Mouse (Mus musculus): ENCODE data around the gene Btg2. TPM values are rescaled to one million over a fixed set of nuclear protein-coding genes. Genes with fewer than 3 reads are reported as not detected.

The Btg2 gene
- total RNA-seq, 2 experiments from 2014 or later = 26.6 to 61.0 TPM

DNA sequence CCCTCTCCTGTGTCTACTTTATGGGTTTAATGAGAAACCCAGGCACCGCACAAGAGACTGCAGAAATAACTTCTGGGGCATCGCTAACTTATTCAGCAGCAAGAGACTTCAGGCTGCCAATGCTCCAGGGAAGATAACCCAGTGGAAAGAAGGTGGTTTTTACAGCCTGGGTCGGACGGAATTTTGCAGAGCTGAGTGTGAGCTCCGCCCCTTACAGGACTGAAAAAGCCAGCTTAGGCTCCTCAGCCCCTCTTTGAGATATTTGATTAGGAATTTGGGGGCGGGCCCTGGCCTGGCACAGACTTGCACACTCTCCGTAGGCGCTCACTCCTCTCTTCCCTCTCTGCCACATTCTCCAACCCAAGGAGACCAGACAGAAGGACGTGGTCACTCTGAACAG is 41.7 kb downstream of the Btg2 start, which contains the start of gene Fmod:
TSS of gene Fmod (plus strand) at position 83 of the 400 bp plus-strand sequence.
- no peak for DNase-seq

DNA sequence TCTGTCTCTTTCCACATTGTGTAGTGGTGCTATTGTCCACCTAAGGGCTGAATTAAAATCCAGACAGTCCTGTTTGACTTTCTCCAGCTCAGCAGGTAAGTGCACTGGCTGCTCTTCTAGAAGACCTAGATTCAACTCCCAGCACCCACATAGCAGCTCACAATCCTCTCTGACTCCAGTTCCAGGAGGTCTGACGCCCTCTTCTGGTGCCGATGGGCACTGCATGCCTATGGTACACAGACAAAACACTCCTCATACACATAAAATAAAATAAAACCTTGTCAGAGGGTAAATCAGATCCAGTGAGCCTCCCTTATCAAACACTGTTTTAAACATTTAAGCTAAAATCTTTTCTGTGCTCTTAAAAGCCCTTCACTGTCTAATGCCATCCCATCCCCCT is 42.4 kb downstream of the Btg2 start:
- intact Hi-C loops (cut with DNase I) = no loop called here
- DNase-seq = no peak

More for the DNA sequence above, 41.7 kb downstream of the Btg2 start, which contains the start of gene Fmod:
- intact Hi-C loops (cut with DNase I) = no loop called here

DNA sequence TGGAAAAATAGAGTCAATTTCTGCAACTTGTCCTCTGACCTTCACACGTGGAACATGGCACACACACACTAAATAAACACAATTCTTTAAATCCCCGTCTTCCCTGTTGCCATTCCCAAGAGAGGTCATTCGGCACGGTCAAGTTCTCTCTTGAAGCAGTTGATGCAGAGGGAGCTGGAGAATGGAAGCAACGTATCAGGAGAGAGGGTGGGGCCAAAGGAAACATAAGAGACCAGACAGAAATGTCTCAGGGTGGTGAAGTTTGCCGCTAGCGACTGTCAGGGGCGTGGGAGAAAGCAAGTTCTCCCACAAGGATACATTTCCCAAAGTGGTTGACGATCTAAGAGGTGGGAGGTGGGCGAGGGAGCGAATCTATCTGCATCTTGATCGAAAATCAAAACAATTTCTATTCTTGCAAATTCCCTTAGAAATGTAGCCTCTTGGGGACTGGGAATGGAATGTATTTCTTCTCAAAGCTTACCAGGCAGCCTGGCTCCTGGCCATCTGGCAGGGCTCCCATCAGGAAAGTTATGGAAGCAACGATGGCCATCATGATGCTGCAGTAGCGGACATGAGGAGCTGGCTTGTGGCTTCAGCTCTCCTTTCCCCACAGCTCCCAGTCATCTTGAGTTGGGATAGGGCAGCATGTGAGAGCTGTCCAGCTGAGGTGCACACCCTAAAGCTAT is 50.6 kb downstream of the Btg2 start:
- intact Hi-C loops (cut with DNase I) = no loop called here
- DNase-seq = peak in 1 of 2 experiments; percentile 30

DNA sequence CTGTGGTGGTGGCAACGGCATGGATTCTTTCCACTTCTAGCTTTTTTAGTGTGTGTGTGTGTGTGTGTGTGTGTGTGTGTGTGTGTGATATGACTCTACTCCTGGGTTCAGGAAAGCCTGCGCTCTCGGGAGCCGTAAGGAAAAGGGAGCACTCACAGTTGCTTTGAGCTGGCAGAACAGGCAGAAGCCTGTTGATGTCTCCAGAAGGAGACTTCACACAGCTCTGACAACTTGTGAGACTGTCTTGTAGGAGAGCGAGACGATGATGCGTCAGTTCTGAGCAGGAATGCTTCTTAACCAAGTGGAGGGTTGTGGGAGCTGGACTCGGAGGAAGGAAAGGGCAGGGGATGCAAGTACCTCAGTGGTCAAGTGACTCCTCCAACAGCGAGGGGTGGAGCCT is 52.2 kb downstream of the Btg2 start:
- intact Hi-C loops (cut with DNase I) = no loop called here
- DNase-seq = no peak

DNA sequence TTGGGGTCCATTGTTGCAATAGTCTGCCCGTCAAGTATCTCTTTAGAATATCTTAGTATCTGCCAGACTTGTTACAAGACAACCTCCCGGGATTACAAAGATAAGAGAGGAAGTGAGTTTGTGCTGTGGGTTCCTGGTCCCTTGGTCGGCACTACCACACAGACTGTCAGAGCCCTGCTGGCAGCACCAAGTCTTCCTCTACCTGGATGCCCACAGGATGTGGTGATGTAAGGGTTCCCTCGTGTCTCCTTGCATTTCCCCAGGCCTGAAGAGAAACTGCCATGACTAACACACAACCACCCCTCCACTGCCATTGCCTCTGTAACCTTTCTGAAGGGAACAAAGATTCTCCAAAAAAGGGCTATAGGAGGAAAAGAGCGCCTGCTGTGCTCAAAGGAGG is 52.9 kb downstream of the Btg2 start:
- DNase-seq = no peak
- intact Hi-C loops (cut with DNase I) = no loop called here

Other genes starting within 250 kb of the Btg2 start
- gene Optc, start 171.1 kb downstream of the Btg2 start, total RNA-seq (2021) = under 1 TPM; 0.42 to 0.65 TPM
- 10 to 100 TPM; 30.9 to 32.5 TPM for gene Prelp, start 157.7 kb downstream of the Btg2 start, total RNA-seq (2021)
- gene Fmod, start 41.9 kb downstream of the Btg2 start, total RNA-seq (2021) = 10 to 100 TPM in 1 of 2 experiments, 1 to 10 TPM in 1; 8.6 to 13.2 TPM
- gene Chit1, start 32.1 kb upstream of the Btg2 start, total RNA-seq (2021) = not detected
- gene Chil1, start 103.1 kb upstream of the Btg2 start, total RNA-seq (2021) = 1 to 10 TPM in 1 of 2 experiments, under 1 TPM in 1; 0.57 to 1.1 TPM
- gene Mybph, start 114.3 kb upstream of the Btg2 start, total RNA-seq (2021) = not detected
- gene Adora1, start 156.3 kb upstream of the Btg2 start, total RNA-seq (2021) = 10 to 100 TPM; 18.4 to 19.8 TPM
- gene Myog, start 210.9 kb upstream of the Btg2 start, total RNA-seq (2021) = not detected